Mouse (Mus musculus) thymus, adult 2 months (tissue): ENCODE measurements around the gene Paqr5.
A peak's percentile ranks its signal among the peaks of the same experiment; 100 is the strongest.

Experiments
- CTCF ChIP-seq: fragments of 200-500 bp; IDR thresholded peaks from 2 replicates; pipeline ENCODE4 v1.5.1; 2012; ENCODE audit warnings: mild to moderate bottlenecking, control low read depth, low read length, moderate library complexity, borderline replicate concordance; ENCODE audit not compliant: control insufficient read depth, poor library complexity, insufficient read depth; ENCODE audit errors: extremely low read depth
- POLR2A ChIP-seq: fragments of 200-500 bp; IDR thresholded peaks from 2 replicates; pipeline ENCODE4 v1.6.1; 2012; ENCODE audit warnings: mild to moderate bottlenecking, low read length, control low read depth, moderate library complexity; ENCODE audit not compliant: control insufficient read depth, poor library complexity, insufficient read depth; ENCODE audit errors: extremely low read depth

GRCm38 (mm10) chr9:61947402-61948346, 79.0 kb downstream of the Paqr5 start:
- TF ChIP-seq POLR2A (no peak), CTCF (peak; percentile 91)
